Comparison of ENCODE assay signal across 9 mouse cellular contexts in the genomic region with DNA sequence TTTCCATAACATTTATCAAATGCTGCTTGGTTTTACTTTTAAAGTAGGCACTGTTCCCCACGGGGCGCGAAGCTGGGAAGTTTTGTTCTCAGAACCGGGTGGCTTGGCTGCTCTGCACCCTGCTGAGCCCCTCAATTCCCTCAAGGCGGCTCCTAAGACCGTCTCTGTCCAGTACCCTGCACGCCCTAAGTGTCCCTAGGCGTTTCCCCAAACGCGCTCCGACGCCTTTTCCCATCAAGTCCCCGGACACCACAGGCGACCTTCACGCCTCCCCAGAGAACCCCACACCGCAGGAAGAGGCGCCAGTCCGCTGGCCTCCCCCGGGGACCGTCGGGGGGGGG. TPM values are rescaled to one million over a fixed set of nuclear protein-coding genes. Genes with fewer than 3 reads are reported as not detected.
A peak's percentile ranks its signal among the peaks of the same experiment; 100 is the strongest.
DNase-seq lines count a peak whose midpoint lies in the region; ATAC-seq and TF ChIP-seq lines count a peak whose summit lies in the region.
"Had no signal": no experiment of that assay in that cellular context is flagged by ENCODE, and none has a peak within 500 bp of the region (broad histone marks: within the 10 kb centered on the region; RNA-seq: fewer than 3 reads in every experiment).

No protein-coding gene starts in this region.

- H3K9me3 ChIP-seq in heart, embryonic 14.5 days (ENCODE audit: control insufficient read depth, low read length): peaks cover 2% of the 10 kb centered on the region; the same call in 1 of the 2 replicates
- no peaks in the 10 kb centered on the region for H3K9me3 ChIP-seq in ES-E14 (ENCODE audit: control insufficient read depth, insufficient read depth, low read depth, low read length)
- H3K9me3 ChIP-seq in forebrain, embryonic 11.5 days (ENCODE audit: control insufficient read depth, low read length): no peaks in the 10 kb centered on the region
- no peaks in the 10 kb centered on the region for H3K9me3 ChIP-seq in liver, embryonic 11.5 days (ENCODE audit: control insufficient read depth, low read length)

- H3K36me3 ChIP-seq in heart, embryonic 14.5 days (ENCODE audit: control insufficient read depth, insufficient read depth, low read length): no peaks in the 10 kb centered on the region
- no peaks in the 10 kb centered on the region for H3K36me3 ChIP-seq in ES-E14 (ENCODE audit: control insufficient read depth, insufficient read depth, low read length, poor library complexity, severe bottlenecking)
- no peaks in the 10 kb centered on the region for H3K36me3 ChIP-seq in forebrain, embryonic 11.5 days (ENCODE audit: control insufficient read depth, insufficient read depth, low read length)
- H3K36me3 ChIP-seq in liver, embryonic 11.5 days (ENCODE audit: control insufficient read depth, insufficient read depth, low read length): no peaks in the 10 kb centered on the region

- in situ Hi-C loops in ES-E14 (cut with MboI; ENCODE audit: low sequenced_read_pairs in 2 of 2, unreplicated experiment in 2 of 2): no loop called here

- ATAC-seq in heart, embryonic 14.5 days (ENCODE audit: insufficient number of reproducible peaks, insufficient read depth, low FRiP score, low read depth): peak; percentile 29; the same call in 1 of the 2 replicates
- peak; percentile 68 for ATAC-seq in forebrain, embryonic 11.5 days (replicated peaks; ENCODE audit: low FRiP score)
- 0 out of 2 replicates have a peak, but pooled peaks have one; percentile 23 for ATAC-seq in liver, embryonic 11.5 days (replicated peaks; ENCODE audit: low FRiP score)

- peak overlapping the region; percentile 62 for H3K9ac ChIP-seq in heart, embryonic 14.5 days (ENCODE audit: low read length)
- H3K9ac ChIP-seq in ES-E14 (ENCODE audit: insufficient read depth, low read depth, low read length, poor library complexity, severe bottlenecking): no peak overlapping the region
- H3K9ac ChIP-seq in forebrain, embryonic 11.5 days (ENCODE audit: low read length): peak overlapping the region; percentile 70
- no peak overlapping the region for H3K9ac ChIP-seq in liver, embryonic 11.5 days (ENCODE audit: low read depth, low read length)

- H3K4me2 ChIP-seq in heart, embryonic 14.5 days (ENCODE audit: low read length): peak overlapping the region; percentile 100
- H3K4me2 ChIP-seq in forebrain, embryonic 11.5 days (ENCODE audit: low read depth, low read length, severe bottlenecking): peak overlapping the region; percentile 96
- H3K4me2 ChIP-seq in liver, embryonic 11.5 days: peak overlapping the region; percentile 96

- H3K27me3 ChIP-seq in heart, embryonic 14.5 days (ENCODE audit: control insufficient read depth, insufficient read depth, low read length): peaks cover 58% of the 10 kb centered on the region
- H3K27me3 ChIP-seq in forebrain, embryonic 11.5 days (ENCODE audit: control insufficient read depth, insufficient read depth, low read length): peaks cover 25% of the 10 kb centered on the region
- peaks cover 56% of the 10 kb centered on the region for H3K27me3 ChIP-seq in liver, embryonic 11.5 days (replicated peaks; ENCODE audit: control insufficient read depth, insufficient read depth, low read length)

- intact Hi-C loops in left cerebral cortex, postnatal 10 days (cut with DNase I): no loop called here

- peaks cover 2 to 15% of the 10 kb centered on the region in 2 experiments; a peak in 3 of 4 replicates for H3K4me1 ChIP-seq in heart, embryonic 14.5 days (ENCODE audit: control insufficient read depth in 2 of 2, insufficient read depth in 2 of 2, low read length in 2 of 2)
- no peaks in the 10 kb centered on the region for H3K4me1 ChIP-seq in ES-E14 (ENCODE audit: control insufficient read depth in 2 of 2, insufficient read depth in 2 of 2, low read length in 2 of 2, poor library complexity in 1 of 2)
- peaks cover 12% of the 10 kb centered on the region; the same call in 1 of the 2 replicates for H3K4me1 ChIP-seq in forebrain, embryonic 11.5 days (replicated peaks; ENCODE audit: control insufficient read depth, insufficient read depth, low read length)
- peaks cover 12% of the 10 kb centered on the region for H3K4me1 ChIP-seq in liver, embryonic 11.5 days (replicated peaks; ENCODE audit: control insufficient read depth, insufficient read depth, low read length)

- peak overlapping the region; percentile 66 for H3K4me3 ChIP-seq in heart, embryonic 14.5 days (ENCODE audit: control insufficient read depth in 1 of 2, insufficient read depth in 1 of 2, low read depth in 1 of 2, low read length in 2 of 2)
- peak overlapping the region; percentile 69 to 70 for H3K4me3 ChIP-seq in ES-E14 (ENCODE audit: insufficient read depth in 1 of 2, low read depth in 1 of 2, low read length in 2 of 2, poor library complexity in 1 of 2, severe bottlenecking in 1 of 2)
- H3K4me3 ChIP-seq in forebrain, embryonic 11.5 days (ENCODE audit: low read depth, low read length): peak overlapping the region; percentile 62
- H3K4me3 ChIP-seq in liver, embryonic 11.5 days (ENCODE audit: low read depth, low read length): peak overlapping the region; percentile 62

- H3K27ac ChIP-seq in heart, embryonic 14.5 days (replicated peaks in 1 of 2; ENCODE audit: control insufficient read depth in 1 of 2, insufficient read depth in 1 of 2, low read depth in 2 of 2, low read length in 2 of 2): no peak overlapping the region
- no peak overlapping the region for H3K27ac ChIP-seq in ES-E14 (ENCODE audit: insufficient read depth, low read depth, low read length, poor library complexity, severe bottlenecking)
- H3K27ac ChIP-seq in forebrain, embryonic 11.5 days (ENCODE audit: low read depth, low read length): no peak overlapping the region
- H3K27ac ChIP-seq in liver, embryonic 11.5 days (ENCODE audit: low read depth, low read length): no peak overlapping the region
- H3K27ac ChIP-seq: macrophage had no signal

- WGBS in heart, embryonic 14.5 days: 2% methylated on average over 20 of the region's 21 CpGs
- 1% methylated on average over 21 of the region's 21 CpGs for WGBS in forebrain, embryonic 11.5 days
- WGBS in liver, embryonic 11.5 days: under 1% methylated on average over 21 of the region's 21 CpGs

- no peak for DNase-seq in heart, adult 11 months
- DNase-seq in ES-E14 (ENCODE audit: low read depth, low spot score): no peak
- no peak for DNase-seq in forebrain, embryonic 11.5 days (ENCODE audit: low spot score)
- no peak for DNase-seq in liver, embryonic 11.5 days (ENCODE audit: low spot score)
- no peak for DNase-seq in natural killer cell, adult 2 months (ENCODE audit: low spot score in 2 of 2)
- DNase-seq in left cerebral cortex, postnatal 10 days (ENCODE audit: extremely low spot score in 1 of 2, low spot score in 2 of 2): no peak
- DNase-seq in urinary bladder, postnatal 4 days (ENCODE audit: low spot score in 2 of 2): no peak

TF ChIP-seq in ES-E14, 5 proteins besides CTCF, POLR2A, EP300 and RAD21:
- no peak for TF ChIP-seq MAFK (IDR thresholded peaks at IDR 0.05; ENCODE audit: insufficient read depth, low read depth, low read length)
- TF ChIP-seq ZC3H11A (IDR thresholded peaks at IDR 0.05; ENCODE audit: borderline replicate concordance, low read depth, low read length): no peak
- TF ChIP-seq CHD2 (IDR thresholded peaks at IDR 0.05; ENCODE audit: low read depth, low read length): no peak
- no peak for TF ChIP-seq HCFC1 (IDR thresholded peaks at IDR 0.05; ENCODE audit: borderline replicate concordance, insufficient read depth, low read length)
- no peak for TF ChIP-seq ZNF384 (IDR thresholded peaks at IDR 0.05; ENCODE audit: low read depth, low read length)
TF ChIP-seq in ES-E14: peak in this region for 0.

RNA-seq across cellular contexts. Expression of gene Coch, which starts 0.3 kb away (rescaled TPM):
- polyA plus RNA-seq in heart, embryonic 14.5 days (2014; fragmentation: Nextera tagmentation; extraction: Ambion mirVana): 1.1 and 1.2 TPM in 2 replicates
- 26.3 and 35.3 TPM in 2 replicates for total RNA-seq in ES-E14 (2012; rRNA removed)
- polyA plus RNA-seq in forebrain, embryonic 11.5 days (2014; fragmentation: Nextera tagmentation; extraction: Ambion mirVana): 5.9 and 8.7 TPM in 2 replicates
- polyA plus RNA-seq in liver, embryonic 11.5 days (2014; fragmentation: Nextera tagmentation; extraction: Ambion mirVana): 0.44 and 1.9 TPM in 2 replicates
- total RNA-seq in left cerebral cortex, postnatal 10 days (2021): 10 to 100 TPM; 35.2 to 36.7 TPM
- polyA plus RNA-seq: macrophage had no signal

Comparison
In these comparisons a context has a peak if more than half of its experiments do, and no peak if none do; other contexts are left out.
1. H3K9ac ChIP-seq: peak in heart, embryonic 14.5 days (single experiment) and forebrain, embryonic 11.5 days (single experiment); none in ES-E14 (single experiment) and liver, embryonic 11.5 days (single experiment).
2. Peak in every context shown above with its lines, with median percentiles within 50 percentile points of each other: ATAC-seq, H3K4me2 ChIP-seq and H3K4me3 ChIP-seq.